Mouse (Mus musculus) erythroid progenitor cell, adult 5-6 weeks (primary cell): ENCODE measurements around the gene Sycp3. TPM values are rescaled to one million over a fixed set of nuclear protein-coding genes. Genes with fewer than 3 reads are reported as not detected.
"Not testable (repeated sequence)": the region's sequence is repeated elsewhere in the genome, so short reads cannot be mapped to it uniquely, and the experiment has no call there.

Experiments used
- ATAC-seq: replicated peaks from 2 replicates; pipeline ENCODE4 v1.8.0; 2016; ENCODE audit warnings: moderate number of reproducible peaks, mild to moderate bottlenecking, moderate TSS enrichment, inconsistent platforms; ENCODE audit not compliant: poor library complexity, low FRiP score, severe bottlenecking
- total RNA-seq, 2 experiments: library from RNA; stranded (forward) in 1 of 2; stranded (reverse) in 1 of 2; fragments of 150-400 nt in 1 of 2; fragments of 186-747, 209-891 nt in 1 of 2; gene quantifications; 2 replicates each; pipeline versions ENCODE4 v1.2.3 to v1.2.4; 2015 to 2017; ENCODE audit warnings: low replicate concordance in 2 of 2

Sycp3 gene
- total RNA-seq (2015; ENCODE audit: low replicate concordance) (not detected in 2 replicates), total RNA-seq (2017; ENCODE audit: low replicate concordance) (not detected in 2 replicates)

DNA sequence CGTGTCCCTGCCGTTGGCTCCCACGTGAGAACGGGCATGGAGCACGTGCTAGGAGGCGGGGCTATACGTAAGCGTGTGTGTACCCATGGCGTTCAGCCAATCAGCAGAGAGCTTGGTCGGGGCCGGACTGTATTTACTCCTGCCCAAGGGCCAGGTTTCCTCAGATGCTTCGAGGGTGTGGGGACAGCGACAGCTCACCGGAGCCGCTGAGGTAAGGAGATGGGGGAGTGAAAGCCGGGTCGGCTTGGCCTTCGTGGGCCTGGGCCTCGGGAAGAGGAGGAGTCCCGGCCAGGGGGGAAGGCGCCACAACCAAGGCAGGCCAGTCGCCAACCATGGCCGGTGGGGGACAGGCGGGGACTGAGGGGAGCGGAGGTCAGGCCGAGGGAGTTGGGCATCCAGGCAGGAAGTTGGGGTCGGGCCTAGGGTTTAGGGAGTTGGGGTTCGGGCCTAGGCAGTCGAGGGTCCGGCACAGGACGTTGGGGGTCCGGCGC is at the start of gene Sycp3:
Gene Sycp3 (plus strand): TSS at position 68 of the 491 bp plus-strand sequence.
- no peak for ATAC-seq

GRCm38 (mm10) chr10:88409751-88410150 is 49.6 kb upstream of the Sycp3 start:
- no peak for ATAC-seq

GRCm38 (mm10) chr10:88412290-88412995 is 46.9 kb upstream of the Sycp3 start:
- ATAC-seq, result no peak

DNA sequence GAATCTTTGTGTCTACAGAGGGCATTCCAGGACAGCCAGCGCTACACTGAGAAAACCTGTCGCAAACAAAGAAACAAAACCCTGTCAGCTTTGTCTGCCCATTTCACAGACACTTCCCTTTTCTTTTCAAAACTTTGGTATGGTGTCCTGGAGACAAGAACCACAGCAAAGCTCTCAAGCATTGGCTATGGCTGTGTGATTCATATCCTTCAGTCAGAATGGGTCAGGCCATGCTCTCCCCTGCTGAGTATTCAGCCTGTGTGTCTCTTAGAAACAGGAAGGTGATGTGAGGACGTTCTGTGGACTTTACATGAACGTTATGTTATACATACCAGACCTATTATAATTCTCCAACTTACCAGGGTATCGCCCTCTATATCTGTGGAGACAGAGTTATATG is 41.7 kb upstream of the Sycp3 start:
- ATAC-seq, result no peak

- no peak for ATAC-seq
These were observed 39.2 kb upstream of the Sycp3 start for GRCm38 (mm10) chr10:88420141-88420541.

- no peak for ATAC-seq
These were observed 38.5 kb upstream of the Sycp3 start for GRCm38 (mm10) chr10:88420655-88421435.

DNA sequence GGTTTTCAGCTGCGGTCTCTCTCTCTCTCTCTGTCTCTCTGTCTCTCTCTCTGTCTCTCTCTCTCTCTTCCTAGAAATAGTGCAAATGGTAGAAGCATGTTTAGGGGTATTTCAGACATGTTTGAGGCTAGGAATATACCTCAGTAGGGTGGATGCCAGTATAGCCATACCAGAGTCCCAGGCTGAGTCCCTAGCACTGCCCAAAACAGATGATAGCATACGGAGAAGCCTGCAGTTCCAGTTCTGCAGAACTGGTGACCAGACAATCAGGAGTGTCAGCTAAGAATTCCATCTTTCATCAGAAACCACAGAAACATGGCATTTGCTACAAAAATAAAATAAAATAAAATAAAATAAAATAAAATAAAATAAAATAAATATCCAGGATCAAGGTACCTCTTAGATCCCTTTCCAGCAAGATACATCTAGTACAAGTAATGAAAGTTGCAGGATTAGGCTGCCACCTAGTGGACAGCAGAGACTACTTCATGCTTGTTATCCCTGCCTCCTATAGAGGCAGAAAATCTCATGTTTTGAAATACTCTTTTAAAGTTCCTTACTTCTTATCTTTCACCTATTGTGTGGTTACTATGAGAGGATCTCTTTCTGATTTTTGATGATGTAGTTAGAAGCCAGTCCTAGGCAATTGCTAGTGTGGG is 33.1 kb upstream of the Sycp3 start:
- 0 out of 2 replicates have a peak, but pooled peaks have one; percentile 57 for ATAC-seq

- no peak for ATAC-seq
These were observed 32.5 kb upstream of the Sycp3 start for GRCm38 (mm10) chr10:88426896-88427295.

DNA sequence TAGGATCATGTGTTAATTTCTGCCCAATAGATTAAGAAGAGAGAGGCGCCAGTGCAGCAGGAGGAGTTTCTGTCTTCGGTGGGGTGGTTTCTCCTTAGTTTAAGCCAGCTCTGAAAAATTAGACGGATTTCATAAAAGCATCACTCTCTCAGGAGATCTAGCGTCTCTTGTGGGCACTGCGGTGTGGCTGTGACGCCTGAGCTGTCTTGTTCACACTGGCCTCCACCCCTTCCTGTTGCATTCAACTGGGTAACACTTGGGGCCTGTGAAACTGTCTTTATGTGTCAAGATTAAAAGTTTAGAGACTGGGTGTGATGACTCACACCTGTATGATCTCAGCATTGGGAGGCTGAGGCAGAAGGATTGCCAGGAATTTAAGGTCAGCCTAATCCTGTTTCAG is 31.4 kb upstream of the Sycp3 start:
- no peak for ATAC-seq

DNA sequence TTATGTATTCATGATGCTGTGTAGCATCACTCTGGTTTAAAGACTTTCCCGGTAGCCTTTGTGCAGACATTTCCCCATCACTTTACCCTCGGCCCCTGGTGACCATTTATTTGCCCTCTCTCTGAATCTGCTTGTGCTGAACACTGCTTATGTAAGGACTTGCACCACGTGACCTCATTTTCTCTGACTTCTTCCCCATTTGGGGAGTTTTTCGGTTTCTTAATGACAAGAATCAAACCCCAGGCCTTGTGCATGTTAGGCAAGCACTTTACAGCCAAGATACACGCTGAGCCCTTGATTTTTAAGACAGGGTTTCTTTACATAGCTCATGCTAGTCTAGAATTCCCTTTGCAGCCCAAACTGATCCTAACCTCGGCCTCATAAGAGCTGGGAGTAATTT is 18.1 kb upstream of the Sycp3 start:
- no peak for ATAC-seq

DNA sequence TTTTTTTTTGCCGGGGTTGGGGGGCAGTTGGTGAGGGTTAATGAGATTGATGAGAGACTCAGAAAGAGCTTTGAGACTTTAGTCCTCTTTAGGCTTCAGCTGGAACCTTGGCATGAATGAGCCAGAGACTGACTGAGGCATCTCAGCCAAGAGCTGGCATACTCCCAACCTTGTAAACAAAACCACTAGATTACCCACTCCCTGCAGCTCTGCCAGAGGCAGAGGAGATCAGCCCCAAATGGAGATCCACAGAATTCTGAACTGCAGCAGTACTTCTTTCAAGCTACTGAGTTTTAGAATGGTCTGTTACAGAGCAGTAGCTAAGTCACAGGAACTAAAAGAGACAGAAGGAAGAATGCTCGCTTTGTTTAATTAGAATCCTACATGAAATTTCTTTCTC is 8.1 kb upstream of the Sycp3 start:
- ATAC-seq, result no peak

- ATAC-seq, result no peak
These were observed 7.4 kb upstream of the Sycp3 start for GRCm38 (mm10) chr10:88451990-88452389.

DNA sequence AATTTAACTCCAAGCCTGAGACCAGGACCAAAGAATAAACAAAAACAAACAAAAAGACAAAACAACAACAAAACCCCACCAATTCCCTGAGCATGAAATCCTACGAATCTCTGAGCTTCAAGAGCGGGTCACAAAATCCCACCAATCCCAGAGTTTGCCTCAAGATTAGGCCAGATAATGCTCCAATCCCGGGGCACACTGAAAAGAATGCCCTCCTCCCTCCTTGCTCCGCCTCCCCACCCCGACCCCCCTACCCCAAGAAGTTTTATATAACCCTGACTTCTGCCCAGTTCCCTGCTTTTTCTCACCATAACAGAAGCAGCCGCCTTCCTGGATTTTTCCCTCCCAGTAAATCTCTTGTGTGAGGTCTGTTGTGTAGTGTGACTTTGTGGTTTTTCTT is 1.6 kb upstream of the Sycp3 start:
- no peak for ATAC-seq

GRCm38 (mm10) chr10:88460122-88460820 is 902 bp downstream of the Sycp3 start:
- ATAC-seq, result no peak

DNA sequence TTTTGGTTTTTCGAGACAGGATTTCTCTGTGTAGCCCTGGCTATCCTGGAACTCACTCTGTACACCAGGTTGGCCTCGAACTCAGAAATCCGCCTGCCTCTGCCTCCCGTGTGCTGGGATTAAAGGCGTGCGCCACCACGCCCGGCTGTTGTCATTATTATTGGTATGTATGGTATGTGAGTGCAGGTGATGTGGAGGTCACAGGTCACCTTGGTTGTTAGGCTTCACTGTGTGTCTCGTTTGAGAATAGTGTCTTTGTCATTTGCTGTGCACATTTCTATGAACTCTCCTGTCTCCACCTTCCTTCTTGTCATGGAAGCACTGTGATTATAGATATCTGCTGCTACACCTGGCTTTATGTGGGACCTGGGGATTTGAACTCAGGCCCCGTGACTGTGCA is 23.5 kb downstream of the Sycp3 start:
- not testable (repeated sequence) for ATAC-seq

- ATAC-seq, result no peak
These were observed 29.3 kb downstream of the Sycp3 start for GRCm38 (mm10) chr10:88488629-88489028.

DNA sequence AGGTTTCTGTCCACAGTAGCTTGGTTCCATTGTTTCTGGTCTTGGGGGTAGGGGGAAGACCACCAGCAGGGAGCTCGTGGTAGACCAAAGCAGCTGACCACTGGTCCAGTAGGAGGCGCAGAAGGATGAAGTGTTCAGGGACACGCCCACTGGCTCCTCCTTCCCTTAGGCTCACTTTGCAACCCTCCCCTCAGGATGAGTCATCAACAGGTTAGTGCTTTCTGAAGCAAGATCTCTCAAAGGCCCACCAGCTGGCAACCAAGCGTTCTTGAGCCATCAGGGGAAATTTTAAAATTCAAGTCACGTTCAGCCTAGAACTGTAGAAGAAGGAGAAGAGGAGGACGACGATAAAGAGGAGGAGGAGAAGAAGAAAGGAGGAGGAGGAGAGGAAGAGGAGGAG is 32.3 kb downstream of the Sycp3 start:
- ATAC-seq, result no peak

DNA sequence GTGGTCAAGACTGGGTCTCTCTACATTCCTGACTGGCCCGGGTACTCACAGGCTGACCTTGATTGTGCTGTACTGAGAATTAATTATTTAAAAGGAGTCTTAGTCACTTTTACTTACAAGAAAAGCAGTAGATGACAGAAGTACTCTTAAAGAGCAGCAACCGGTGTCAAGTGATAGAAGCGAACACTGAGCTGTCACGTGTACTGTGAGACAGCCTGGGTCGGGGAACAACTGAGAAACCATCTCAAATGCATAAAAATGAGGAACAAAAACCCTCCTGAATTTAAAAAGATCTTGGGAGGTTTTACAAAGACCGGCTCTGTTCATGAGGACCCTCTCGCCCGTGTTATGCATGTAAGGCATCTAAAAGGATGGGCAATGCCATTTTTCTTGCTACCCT is 33.3 kb downstream of the Sycp3 start:
- ATAC-seq, result no peak

- no peak for ATAC-seq
These were observed 35.7 kb downstream of the Sycp3 start for GRCm38 (mm10) chr10:88494959-88495587.
